Mouse (Mus musculus) lung, postnatal 0 days (tissue): ENCODE data around the gene Cubn.

Experiments
- CTCF ChIP-seq: IDR thresholded peaks from 2 replicates; pipeline ENCODE4 v1.5.1; 2016; ENCODE audit warnings: antibody characterized with exemption, mild to moderate bottlenecking
- EP300 ChIP-seq: IDR thresholded peaks from 2 replicates; pipeline ENCODE4 v1.6.1; 2016; ENCODE audit warnings: antibody characterized with exemption, mild to moderate bottlenecking, control low read depth

GRCm38 (mm10) chr2:13470108-13470507 is 21.5 kb downstream of the Cubn start:
- TF ChIP-seq CTCF, result no peak
- no peak for TF ChIP-seq EP300
